Mouse (Mus musculus) midbrain, embryonic 15.5 days (tissue): ENCODE results near the gene Espnl. TPM values are rescaled to one million over a fixed set of nuclear protein-coding genes. Genes with fewer than 3 reads are reported as not detected.

Source experiments
- polyA plus RNA-seq: library from polyadenylated mRNA; unstranded; fragments of >200 nt; fragmentation: Nextera tagmentation; extraction: Ambion mirVana; gene quantifications from 2 replicates; pipeline ENCODE4 v1.2.1, GENCODE M21; 2015

The Espnl gene
- polyA plus RNA-seq, 1 experiment from 2014 or later, result 0.08 TPM

Other genes with a start within 250 kb of the Espnl start
- 0.15 and 0.18 TPM in 2 replicates for gene Rbm44, start 177.0 kb upstream of the Espnl start, polyA plus RNA-seq
- 5.4 and 6.5 TPM in 2 replicates for gene Ramp1, start 142.3 kb upstream of the Espnl start, polyA plus RNA-seq
- gene Ube2f, start 71.8 kb upstream of the Espnl start, polyA plus RNA-seq, result 58.5 and 60.4 TPM in 2 replicates
- gene Scly, start 23.7 kb upstream of the Espnl start, polyA plus RNA-seq, result 12.6 and 12.7 TPM in 2 replicates
- 0.09 and 0.10 TPM in 2 replicates for gene Klhl30, start 28.9 kb downstream of the Espnl start, polyA plus RNA-seq
- 0.27 and 0.56 TPM in 2 replicates for gene Erfe, start 44.4 kb downstream of the Espnl start, polyA plus RNA-seq
- 150 and 152 TPM in 2 replicates for gene Ilkap, start 76.7 kb downstream of the Espnl start, polyA plus RNA-seq
- 192 and 212 TPM in 2 replicates for gene Hes6, start 92.0 kb downstream of the Espnl start, polyA plus RNA-seq
- gene Per2, start 137.2 kb downstream of the Espnl start, polyA plus RNA-seq, result 5.1 and 5.3 TPM in 2 replicates
- gene Traf3ip1, start 172.6 kb downstream of the Espnl start, polyA plus RNA-seq, result 11.4 and 12.1 TPM in 2 replicates
- gene Asb1, start 218.5 kb downstream of the Espnl start, polyA plus RNA-seq, result 11.8 and 12.5 TPM in 2 replicates